Mouse (Mus musculus): Measurements from ENCODE around the gene Fam219a.

The Fam219a gene

DNA sequence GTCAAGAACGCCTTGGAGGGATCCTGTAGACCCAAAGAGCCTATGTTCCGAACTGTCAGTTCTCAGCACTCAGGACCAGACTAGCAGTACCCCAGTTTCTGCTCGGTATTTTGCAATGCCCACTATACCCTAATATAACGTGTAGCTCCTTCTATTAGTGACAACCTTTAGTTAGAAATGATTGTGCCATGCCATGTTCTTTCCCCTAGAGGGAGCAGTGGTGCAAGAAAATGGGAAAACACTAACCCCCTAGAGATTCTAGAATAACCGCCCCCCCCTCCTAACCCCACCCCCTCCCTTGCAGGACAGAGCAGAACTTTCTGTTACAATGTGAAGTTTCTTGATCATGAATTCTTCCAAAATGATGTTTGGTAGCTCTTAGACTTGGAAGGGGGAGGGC is 65.0 kb downstream of the Fam219a start:
- DNase-seq = peak; percentile 24

DNA sequence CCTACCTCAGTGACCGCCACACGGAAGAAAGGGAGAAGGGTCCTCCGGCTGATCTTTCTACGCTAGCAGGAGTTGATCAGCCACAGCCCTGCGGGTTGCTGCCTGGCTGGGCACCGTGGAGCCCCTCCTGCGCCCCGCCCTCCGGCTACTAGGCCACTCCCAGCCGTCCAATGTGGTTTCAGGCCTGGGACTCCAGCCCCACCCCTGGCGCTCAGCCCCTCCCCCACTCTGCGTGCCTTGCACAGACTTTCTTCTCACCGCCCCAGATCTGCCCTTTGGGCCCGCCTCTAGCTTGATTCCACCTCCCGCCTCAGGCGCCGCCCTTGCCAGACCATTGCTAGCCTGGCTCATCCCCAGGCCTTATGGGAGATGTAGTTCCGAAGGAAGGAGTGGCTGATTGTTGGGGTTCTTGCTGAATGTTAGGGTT is 66.3 kb downstream of the Fam219a start, which contains the start of gene AI464131:
AI464131 (minus strand) TSS at position 91 of the 427 bp plus-strand sequence.
- peak; percentile 98 for DNase-seq

DNA sequence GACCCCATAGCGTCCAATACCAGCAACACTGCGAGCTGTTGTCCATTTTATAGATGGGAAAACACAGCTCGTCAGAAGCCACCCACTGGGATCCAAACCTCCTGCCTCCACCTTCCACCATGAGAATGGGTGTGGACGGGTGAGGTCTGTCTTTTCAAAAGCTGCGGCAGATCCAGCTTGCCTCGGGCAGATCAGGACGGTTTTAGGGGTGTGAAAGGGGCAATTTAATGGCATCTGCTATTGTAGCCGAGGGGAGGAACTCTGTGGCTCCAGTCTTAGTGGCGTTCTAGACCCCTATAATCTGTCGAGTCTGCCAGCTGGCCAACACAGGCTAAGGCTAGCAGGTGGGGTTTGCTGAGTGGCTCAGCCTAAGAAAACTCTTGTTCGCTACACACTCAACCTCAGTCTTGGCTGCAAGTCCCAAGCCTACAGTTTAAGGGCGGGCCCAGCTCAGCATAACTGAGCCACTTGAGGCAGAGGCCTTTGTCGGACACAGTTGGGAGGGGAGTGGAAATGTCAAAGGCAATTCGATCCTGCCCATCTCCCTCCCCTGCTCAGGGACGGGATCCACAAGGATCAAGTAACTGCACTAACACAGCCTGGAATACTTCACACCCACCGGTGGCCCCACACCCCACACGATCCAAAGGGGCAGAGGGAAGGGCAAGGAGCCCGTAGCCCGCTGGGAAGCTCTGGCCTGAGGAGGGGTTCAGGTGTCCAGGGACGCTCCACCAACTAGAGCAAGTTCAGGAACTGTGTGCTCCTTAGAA is 67.0 kb downstream of the Fam219a start:
- peak; percentile 58 for DNase-seq

DNA sequence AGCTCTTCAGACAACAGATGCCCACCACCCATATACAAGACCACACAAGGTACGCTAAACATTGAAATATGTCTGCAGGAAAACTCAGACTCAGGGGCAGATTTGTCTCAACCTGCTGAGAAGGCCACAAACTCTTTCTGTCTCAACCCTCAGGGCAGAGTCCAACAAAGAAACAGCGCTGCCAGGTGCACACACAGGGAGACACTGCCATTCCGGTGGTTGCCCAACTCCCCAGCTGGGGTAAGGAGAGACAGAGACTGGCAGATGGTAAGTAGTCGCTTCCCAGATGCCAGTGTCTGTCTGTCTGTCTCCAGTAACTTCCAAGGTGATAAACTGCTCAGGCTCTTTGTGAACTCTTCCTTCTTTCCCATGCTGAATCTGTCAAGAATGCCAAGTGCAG is 68.6 kb downstream of the Fam219a start:
- DNase-seq = no peak

DNA sequence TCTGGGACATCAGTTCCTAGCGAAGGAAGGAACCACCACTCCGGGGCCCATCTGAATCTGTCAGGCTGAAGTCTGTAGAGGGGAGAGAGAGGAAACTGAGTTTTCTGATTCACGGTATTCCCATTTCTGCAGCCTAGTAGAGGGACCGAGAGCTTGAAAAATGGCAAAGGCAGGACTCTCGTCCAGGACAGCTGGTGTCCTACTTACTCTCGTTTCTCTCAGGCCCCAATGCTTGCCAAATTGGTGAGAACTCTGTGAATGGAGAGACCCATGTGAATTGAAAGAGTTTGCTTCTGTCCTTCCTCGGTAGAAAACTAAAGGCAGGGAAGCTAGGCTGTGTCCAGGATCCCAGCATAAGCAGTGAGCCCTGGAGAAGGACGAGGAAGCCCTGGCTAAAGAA is 69.7 kb downstream of the Fam219a start:
- no peak for DNase-seq

DNA sequence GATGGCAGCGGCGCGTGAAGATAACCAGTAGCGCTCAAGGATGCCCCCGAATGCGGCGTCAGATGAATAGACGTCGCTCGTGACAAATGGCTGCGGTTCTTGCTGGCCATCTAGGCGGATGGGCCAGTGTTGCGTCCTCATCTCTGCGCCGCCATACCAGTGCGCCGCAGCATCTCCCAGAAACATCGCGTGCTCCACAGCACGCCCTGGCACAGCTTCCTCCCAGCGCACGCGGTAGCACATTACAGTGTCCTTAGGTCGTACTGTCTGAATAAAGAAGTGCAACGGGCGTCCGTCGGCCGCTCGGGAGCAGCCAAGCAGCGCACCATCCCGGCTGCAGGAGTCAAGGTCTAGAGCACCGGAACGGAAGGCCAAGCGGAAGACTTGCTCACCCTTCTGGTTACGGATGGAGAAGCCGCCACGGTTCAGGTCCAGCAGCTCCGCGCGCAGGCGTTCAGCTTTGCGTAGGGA is 70.4 kb downstream of the Fam219a start:
- DNase-seq = peak; percentile 53

DNA sequence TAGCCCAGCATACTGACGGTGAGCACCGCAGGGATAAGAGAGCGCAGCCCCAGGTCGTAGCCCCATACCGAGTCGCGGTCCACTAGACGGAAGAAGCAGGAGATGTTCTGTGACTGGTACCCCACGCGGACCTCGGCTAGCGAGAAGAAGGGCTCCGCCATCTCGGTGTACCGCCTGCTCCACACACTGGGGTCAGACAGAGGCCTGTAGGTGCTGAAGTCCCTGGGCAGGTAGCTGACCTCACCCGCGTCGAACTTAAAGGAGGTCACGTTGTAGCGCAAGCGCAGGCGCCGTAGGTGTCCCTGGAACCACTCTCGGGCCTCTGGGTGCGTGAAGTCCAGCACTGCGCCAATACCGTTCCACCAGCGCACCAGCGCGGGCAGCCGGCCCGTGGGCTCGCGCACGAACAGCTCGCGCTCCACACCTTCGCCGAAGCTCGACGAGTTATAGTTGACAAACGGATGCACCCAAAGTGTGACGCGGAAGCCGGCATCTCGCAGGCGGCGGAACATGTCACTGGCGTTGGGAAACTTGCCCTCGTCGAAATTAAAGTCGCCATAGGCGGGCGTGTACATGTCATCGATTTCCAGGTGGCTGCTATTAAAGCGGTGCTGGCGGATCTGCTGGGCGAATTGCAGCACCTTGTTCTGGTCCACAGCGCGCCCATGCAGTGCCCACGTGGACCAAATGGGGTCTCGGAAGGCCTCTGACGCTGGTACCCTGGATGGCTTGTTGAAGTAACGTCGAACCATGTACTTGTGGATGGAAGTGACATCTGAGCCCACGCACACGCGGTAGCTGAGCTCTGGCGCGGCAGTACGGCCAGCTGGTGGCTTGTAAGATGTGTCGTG is 71.1 kb downstream of the Fam219a start:
- peak; percentile 29 for DNase-seq

DNA sequence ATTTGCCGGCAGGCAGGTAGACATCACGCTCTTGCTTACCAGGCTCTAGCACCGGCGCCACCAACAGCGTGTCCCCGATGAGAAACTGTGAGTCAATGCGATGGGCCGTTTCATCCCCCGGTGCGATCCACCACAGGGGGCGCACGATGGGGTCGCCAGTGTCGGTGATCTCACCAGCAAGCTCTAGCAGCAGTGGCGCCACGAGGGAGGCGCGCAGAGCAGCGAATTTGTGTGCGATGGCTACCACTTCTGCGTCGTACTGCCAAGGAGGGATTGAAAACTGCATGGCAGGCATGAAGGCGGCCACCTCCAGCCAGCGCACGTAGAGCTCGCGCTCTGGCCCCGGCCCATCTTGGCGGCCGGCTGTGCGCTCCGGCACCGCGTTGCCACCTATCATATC is 71.8 kb downstream of the Fam219a start:
- DNase-seq = peak; percentile 70

DNA sequence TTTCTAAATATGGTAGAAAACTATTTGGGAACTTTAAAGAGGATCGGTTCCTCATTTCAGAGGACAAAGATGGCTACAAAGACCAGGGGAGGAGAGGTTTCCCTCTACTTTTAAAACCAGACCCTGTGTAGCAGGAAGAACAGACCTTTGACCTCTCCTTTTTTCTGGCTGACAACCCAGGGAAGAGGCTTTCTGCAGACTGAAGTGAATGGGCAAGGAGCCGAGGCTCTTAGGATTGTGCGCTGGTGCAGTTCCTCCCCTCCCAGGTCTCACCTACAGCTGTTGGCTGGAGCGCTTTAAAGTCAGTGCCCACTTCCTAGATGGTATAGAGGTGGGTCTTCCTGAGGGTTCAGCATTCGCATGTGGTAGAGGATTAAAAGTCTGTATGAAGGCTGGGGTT is 72.3 kb downstream of the Fam219a start:
- DNase-seq = no peak

DNA sequence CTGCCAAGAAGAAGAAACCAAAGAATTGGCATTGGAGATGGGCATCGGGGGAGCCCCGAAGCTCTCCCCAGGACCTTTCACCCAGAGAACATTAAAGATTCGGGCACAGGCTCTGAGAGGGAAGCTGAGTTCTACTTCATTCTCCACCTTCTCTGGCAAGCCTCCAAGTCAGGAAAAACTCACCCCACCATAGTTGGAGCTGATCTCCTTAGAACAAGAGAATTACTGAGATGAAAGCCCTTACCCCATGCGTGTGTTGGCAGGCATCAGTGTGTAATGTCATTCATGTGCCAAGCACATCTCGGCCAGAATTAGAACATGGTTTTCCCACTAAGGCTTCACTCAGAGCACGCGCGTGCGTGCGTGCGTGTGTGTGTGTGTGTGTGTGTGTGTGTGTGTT is 73.5 kb downstream of the Fam219a start:
- no peak for DNase-seq

DNA sequence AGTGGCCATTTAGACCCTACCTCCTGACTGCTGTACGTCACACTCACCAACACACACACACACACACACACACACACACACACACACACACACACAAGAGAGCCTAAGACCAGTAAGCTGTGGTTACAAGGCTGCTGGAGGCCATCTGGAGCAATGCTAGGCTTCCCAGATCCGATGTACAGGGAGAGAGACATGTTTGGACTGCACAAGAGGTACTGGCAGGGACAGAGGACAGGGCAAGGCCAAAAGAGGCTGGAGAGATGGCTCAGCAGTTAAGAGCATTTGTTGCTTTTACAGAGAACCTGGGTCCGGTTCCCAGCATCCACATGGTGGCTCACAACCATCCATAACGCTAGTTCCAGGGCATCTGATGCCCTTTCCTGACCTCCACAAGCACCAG is 74.3 kb downstream of the Fam219a start:
- no peak for DNase-seq

DNA sequence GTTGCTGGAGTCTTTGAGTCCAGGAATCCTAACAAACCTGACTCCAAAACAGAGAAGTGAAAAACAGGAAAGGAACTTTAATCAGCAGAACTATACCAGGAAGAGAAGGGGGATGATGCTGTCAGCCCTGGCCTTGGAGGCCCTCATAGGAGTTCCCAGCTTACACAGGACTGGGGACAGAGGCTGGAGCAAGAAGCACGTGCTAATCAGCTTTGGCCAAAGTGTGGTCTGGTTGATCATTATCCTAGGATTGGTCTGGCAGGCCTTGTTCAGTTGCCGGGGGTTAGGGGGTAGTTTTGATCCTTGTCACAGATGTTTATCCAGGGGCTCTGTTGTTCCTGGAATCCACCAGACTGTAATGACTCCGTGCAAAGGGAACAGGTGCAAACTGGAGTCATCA is 75.0 kb downstream of the Fam219a start:
- no peak for DNase-seq

DNA sequence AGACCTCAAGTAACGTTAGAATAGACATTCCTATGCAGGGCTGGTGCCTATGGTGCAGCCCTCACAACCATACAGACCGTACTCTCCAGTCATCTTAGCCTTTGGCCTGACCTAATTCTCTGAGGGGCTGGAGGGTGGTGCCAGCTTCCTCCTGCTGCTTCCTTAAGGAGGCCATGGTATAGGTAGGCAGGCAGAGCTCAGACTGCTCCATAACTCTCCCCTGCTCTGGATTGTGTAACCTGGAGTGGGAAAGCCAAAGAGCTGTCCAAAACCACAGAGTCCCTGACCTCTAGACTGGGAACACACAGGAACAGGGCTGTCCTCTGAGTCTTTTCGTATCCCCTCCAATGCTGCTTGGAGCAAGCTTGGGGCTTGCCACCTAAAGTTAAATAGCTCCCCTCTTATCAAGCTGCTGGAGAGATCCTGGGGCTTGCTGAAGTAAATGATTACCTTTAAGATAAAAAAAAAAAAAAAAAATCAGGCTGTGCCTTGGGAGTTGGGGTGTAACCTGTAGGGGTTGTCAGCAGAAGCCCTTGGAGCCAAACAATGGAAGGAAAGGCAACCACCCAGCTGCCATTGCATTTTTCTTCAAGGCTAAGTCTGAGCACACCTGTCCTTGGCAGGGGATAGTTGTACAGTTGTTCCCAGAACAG is 75.7 kb downstream of the Fam219a start:
- no peak for DNase-seq

DNA sequence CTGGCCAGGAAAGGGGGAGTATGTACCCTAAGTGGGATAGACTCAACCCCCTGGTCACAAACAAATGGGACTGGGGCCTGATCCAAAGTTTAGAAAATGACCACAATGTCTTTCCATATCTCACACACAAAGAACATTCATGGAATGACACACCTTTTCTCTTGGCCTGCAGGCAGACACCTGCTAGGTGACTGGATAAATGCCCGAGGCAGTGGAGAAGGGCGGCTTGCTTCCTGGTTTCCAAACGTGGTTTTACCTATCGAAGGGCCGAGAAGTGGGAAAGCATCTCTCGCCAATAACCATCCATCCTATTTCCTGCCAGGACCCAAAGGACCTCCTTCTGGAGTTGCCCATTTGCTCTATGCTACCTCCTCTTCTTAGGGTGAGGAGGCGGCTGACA is 76.4 kb downstream of the Fam219a start:
- no peak for DNase-seq

DNA sequence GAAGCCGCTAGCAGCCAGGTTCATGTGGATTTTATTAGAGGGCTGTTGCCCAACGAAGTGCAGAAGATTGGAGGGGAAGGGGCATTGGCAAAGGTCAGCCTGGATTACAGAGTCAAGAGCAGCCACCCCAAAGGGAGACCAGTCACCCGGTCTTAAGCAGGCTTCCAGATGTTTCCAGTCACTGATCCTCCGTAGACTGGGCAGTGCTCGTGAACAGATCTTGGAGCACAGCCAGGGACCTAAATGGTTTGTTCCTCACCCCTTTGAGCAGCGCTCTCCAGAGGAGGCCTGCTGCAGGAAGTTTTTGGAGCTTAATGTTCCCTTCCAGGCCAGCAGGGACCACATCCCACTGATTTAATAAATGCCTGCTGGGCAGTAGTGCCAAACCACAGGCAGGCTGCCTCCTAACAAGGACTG is 87.7 kb downstream of the Fam219a start:
- DNase-seq = no peak

DNA sequence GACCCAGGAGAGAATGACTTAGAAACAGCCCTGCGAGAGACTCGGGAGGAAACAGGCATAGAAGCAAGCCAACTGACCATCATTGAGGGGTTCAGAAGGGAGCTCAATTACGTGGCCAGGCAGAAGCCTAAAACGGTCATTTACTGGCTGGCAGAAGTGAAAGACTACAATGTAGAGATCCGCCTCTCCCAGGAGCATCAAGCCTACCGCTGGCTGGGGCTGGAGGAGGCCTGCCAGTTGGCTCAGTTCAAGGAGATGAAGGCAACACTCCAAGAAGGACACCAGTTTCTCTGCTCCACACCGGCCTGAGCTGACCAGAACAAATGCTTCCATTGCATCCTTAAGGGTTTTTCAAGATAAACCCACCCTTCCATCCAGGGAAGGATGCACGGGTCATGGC is 89.1 kb downstream of the Fam219a start:
- DNase-seq = no peak

DNA sequence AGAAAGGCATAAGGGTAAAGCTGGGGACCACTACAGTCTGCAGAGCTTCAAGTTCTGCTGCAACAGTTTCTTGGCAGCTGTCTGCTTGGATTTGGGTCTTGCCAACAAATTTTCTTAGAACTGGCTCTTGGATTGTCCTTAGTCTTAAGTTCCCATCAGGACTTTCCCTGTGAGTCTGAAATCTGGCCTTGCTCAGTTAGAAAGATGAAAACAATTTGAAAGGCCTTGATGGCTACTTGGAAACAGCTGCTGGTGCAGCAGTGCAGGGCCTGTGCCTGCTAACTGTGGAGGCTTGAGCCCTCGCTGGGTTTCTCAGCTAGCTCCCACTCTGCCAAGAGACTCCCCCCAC is 89.9 kb downstream of the Fam219a start:
- DNase-seq = no peak

DNA sequence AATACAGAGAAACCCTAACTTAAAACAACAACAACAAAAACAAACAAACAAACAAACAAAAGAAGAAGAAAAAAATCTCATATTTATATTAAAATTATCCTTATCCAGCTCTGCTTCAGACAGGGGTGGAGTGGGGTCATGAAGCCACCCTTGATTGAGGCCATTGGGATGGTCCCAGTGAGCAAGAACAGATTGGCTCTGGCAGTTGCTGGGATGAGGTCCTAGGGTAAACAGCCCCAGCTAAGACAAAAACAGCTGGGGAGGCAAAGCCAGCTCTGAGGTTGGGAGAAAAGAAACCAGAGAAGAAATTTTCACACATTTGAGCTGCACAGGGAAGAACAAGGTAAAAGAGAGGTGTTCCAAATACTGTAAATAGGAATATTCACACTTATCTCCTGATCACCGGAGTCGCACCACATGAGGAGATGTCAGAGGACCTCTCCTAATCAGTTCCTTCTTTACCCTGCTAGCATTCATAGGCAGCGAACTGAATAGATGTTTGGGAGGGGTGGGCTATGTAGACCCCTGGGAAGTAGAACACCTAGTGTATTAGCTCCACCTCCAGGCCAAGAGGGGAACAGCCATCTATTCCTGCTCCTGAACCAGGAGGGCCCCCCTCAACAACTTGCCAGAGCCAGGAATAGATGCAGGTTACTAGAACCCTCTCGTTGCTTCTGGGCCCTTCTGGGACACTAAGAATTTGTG is 90.4 kb downstream of the Fam219a start:
- no peak for DNase-seq

DNA sequence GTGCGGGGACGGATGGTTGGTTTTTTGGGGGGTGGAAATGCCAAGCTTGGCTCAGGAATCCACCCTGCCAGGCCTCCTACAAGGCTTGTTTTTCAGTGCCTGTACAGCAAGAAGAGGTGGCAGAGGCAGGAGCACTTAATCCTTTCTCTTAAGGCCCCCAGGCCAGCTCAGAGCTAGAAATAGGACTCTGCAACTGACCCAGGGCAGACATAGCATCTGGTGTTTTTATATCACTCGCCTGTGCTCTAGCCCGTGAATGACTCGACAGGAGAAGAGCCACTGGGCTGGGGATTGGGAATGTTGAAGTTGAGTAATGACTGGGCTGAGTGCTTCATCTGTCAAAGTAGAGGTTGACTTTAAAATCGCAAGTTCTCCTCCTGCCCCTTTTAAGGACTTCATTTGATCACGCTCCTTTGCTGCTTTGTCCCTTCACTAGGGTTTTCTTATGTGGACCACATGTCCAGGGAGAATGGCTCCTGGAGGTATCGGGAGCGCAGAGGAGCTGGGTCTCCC is 91.6 kb downstream of the Fam219a start:
- no peak for DNase-seq

DNA sequence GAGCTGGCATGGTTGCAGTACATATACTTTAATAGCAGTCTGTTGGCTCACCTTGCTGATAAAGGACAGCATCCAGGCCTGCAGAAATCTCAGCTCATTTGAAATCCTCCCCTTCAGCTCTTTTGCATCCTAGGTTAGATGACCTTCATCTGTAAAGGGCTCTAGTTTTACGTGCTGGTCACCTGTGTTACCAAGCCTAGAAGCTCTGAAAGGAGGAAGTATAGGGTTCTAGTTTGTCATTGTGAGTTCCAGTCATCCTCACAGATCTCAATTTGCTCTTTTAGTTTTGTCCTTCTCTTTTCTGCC is 98.0 kb downstream of the Fam219a start:
- DNase-seq = no peak

DNA sequence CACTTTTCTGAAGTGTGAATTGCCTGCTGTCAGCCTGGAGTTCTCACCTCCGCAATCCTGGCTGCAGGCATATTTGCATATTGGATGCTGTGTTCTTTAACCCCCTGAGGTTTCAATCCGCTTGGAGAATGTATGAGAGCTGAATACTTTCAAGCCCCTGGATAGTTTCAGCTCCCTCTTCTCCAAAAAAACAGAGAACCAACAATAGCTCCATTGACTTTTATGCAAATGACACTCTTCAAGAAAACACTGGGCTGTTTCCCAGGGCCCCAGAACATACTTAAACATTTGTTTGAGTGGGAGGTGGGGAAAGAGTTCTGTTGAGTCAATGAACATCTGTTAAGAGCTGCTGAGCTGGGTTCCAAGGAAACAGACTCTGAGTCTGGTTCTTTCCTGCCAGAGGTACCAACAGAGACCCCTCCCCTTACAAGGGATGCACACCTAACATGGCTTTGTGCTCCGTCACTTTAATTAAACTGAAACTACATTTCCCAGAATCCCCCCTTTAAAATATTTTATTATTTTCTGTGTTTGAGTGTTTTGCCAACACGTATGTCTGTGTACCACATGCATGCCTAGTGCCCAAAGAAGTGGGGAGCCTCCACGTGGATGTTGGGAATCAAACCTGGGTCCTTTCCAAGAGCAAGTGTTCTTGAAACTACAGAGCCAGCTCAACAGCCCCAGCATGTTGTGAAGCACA is 98.5 kb downstream of the Fam219a start:
- DNase-seq = no peak

DNA sequence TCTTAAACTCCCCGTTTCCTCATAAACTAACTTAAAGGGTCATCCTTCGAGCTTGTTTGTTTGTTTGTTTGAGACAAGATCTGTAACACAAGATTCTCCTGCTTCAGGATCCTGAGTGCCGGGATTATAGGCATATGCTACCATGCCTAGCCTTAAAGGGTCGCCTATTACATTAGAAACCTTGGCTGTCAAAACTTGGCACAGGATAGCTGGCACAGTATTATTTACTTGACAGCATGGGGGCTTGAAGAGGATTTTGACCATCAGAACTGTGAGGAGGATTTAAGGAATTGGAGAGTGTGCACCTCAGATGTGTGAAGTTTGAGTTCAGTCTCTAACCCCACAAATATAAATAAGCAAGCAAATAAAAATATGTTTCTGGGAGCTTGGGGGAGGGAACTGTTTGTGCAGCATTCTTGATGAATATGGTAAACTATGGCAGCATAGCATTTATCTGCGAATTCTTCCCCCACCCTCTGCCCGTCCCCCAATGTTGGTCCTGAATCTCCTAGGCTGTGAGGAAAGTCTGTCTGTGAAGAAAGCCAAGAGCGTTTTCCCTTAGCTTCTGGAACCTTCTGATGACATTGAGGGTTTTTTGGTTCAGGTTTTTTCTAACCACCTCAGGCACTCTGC is 99.2 kb downstream of the Fam219a start:
- DNase-seq = no peak

Measured in retina, postnatal 1 day (tissue).